Mouse (Mus musculus): ENCODE measurements around the gene Rnasel.

DNA sequence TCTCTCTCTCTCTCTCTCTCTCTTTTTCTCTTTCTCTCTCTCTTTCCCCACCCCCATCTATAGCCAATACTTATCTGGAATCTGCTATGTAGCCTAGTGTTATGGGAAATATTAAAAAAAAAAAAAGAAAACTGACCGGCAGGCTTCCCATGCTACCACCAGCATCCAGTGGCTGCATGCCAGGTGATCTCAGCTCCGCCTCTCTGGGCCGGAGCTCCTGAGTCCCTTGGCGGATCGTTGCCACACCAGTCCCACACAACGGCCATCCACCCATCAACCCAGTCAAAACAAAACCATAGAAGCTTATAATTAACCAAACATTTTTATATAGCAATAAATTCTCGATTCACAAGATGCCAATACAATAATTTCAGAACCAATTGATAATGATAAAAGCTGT is 28.3 kb upstream of the Rnasel start:
- no peak for TF ChIP-seq CTCF (IDR thresholded peaks at IDR 0.05; ENCODE audit: borderline replicate concordance, insufficient read depth, low read length)
- TF ChIP-seq POLR2A (IDR thresholded peaks at IDR 0.05; ENCODE audit: low read depth, low read length), result no peak
